Mouse (Mus musculus) hindbrain, postnatal 0 days (tissue): ENCODE results near the gene Gpld1. TPM values are rescaled to one million over a fixed set of nuclear protein-coding genes. Genes with fewer than 3 reads are reported as not detected.

Experiments used
- ATAC-seq: fragments of 200-750 bp; cut with Nextera tagmentation; 2 replicates; pipeline ENCODE4 v1.8.0; 2017; ENCODE audit warnings: mild to moderate bottlenecking, moderate TSS enrichment, moderate library complexity
- DNase-seq: peaks from one replicate; pipeline ENCODE4 v3.0.0-alpha.2; 2015; ENCODE audit warnings: low spot score
- H3K27ac ChIP-seq: fragments of 300-500 bp; sonication (generic); 2 replicates; pipeline ENCODE4 v1.5.1; 2014; ENCODE audit warnings: mild to moderate bottlenecking
- H3K27me3 ChIP-seq: fragments of 300-500 bp; sonication (generic); 2 replicates; pipeline ENCODE4 v1.6.1; 2014; ENCODE audit warnings: low read length, mixed read lengths; ENCODE audit not compliant: insufficient read depth
- H3K36me3 ChIP-seq: fragments of 300-500 bp; sonication (generic); 2 replicates; pipeline ENCODE4 v1.6.1; 2014; ENCODE audit warnings: low read length, mixed read lengths; ENCODE audit not compliant: insufficient read depth
- H3K4me1 ChIP-seq: fragments of 300-500 bp; sonication (generic); 2 replicates; pipeline ENCODE4 v1.6.1; 2014; ENCODE audit warnings: antibody characterized with exemption, low read length, mixed read lengths; ENCODE audit not compliant: insufficient read depth
- H3K4me2 ChIP-seq: fragments of 300-500 bp; sonication (generic); 2 replicates; pipeline ENCODE4 v1.6.1; 2014; ENCODE audit warnings: low read depth, mild to moderate bottlenecking, low read length, moderate library complexity, mixed read lengths
- H3K4me3 ChIP-seq: fragments of 300-500 bp; sonication (generic); 2 replicates; pipeline ENCODE4 v1.5.1; 2014; ENCODE audit warnings: low read length
- H3K9ac ChIP-seq: fragments of 300-500 bp; sonication (generic); replicated peaks from 2 replicates; pipeline ENCODE4 v1.6.1; 2014; ENCODE audit warnings: mild to moderate bottlenecking, low read length, moderate library complexity, mixed read lengths
- H3K9me3 ChIP-seq: fragments of 300-500 bp; sonication (generic); 2 replicates; pipeline ENCODE4 v1.6.1; 2016; ENCODE audit warnings: low read length, mixed read lengths
- CTCF ChIP-seq: IDR thresholded peaks from 2 replicates; pipeline ENCODE4 v1.5.1; 2016; ENCODE audit warnings: antibody characterized with exemption, control low read depth, low read depth
- WGBS: fragments of 180-500 bp; shearing (Covaris S2); extraction: QIAGEN DNeasy Blood & Tissue Kit; methylation state at CpG from one replicate; pipeline ENCODE4 v1.1.7; 2014; 5-methylcytosine and 5-hydroxymethylcytosine counted together
- polyA plus RNA-seq: library from polyadenylated mRNA; unstranded; fragments of >200 nt; fragmentation: Nextera tagmentation; extraction: Ambion mirVana; gene quantifications from 2 replicates; pipeline ENCODE4 v1.2.1, GENCODE M21; 2015
- total RNA-seq: library from RNA; depleted of rRNA; stranded (reverse); fragments of >200 nt; gene quantifications from 2 replicates; pipeline ENCODE4 v1.2.3, GENCODE M21; 2014

The Gpld1 gene
- total and polyA plus RNA-seq, 2 experiments from 2014 or later = 3.3 to 8.4 TPM

DNA sequence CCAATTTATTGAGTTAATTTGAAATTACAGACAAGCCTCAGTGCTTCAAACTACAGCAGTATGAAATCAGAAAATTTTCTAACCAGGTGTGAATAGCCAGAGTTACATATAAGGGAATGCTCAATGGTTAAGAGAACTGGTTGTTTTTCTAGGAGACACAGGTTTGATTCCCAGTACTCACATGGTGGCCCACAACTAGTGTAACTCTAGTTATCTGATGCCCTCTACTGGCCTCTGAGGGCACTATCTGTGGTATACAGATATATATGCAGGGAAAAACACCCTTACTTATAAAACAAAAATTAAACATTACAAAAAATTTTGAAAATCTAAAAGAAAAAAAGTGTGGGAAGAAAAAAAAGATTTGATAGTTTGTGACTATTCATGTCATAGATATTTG lies 60.0 kb downstream of the Gpld1 start:
- DNase-seq (peak; percentile 15), ATAC-seq (no peak)
- Histone ChIP-seq H3K27me3 (no peaks in the 10 kb centered on the region), H3K4me3 (no peak overlapping the region), H3K36me3 (peaks cover 49% of the 10 kb centered on the region), H3K4me2 (no peak overlapping the region), H3K4me1 (no peaks in the 10 kb centered on the region), H3K9me3 (no peaks in the 10 kb centered on the region), H3K27ac (no peak overlapping the region), H3K9ac (no peak overlapping the region)
- TF ChIP-seq CTCF = peak; percentile 28; the same call in 1 of the 2 replicates

DNA sequence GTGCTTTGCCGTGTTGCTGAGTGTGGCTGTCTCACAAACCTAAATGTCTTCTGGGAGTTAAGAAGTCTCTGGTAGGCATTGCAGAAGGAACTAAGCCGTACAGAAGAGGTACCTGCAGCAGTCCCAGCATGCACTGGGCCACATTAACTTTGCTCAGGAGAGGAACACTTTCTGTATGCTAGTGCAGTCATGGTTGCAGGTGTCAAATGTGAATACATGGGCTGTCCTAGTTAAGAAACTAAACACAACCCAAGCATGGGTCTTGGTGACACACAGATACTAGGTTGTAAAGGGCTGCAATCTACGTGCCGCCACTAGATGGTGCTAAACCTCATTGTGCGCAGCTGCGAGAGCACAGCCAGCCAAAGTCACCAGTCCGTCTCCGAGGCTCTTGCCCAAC lies 64.2 kb downstream of the Gpld1 start:
- H3K36me3 ChIP-seq = peaks cover 21% of the 10 kb centered on the region; the same call in 1 of the 2 replicates
- ATAC-seq (peak; percentile 56; the same call in 1 of the 2 replicates), DNase-seq (no peak)
- H3K4me1 ChIP-seq = no peaks in the 10 kb centered on the region
- 82% methylated on average over 6 of the region's 8 CpGs for WGBS
- no peaks in the 10 kb centered on the region for H3K27me3 ChIP-seq
- peak; percentile 60 for TF ChIP-seq CTCF
- no peak overlapping the region for H3K4me2 ChIP-seq
- H3K27ac ChIP-seq = no peak overlapping the region
- H3K9ac ChIP-seq = no peak overlapping the region
- H3K9me3 ChIP-seq = no peaks in the 10 kb centered on the region
- no peak overlapping the region for H3K4me3 ChIP-seq

- no peak for TF ChIP-seq CTCF
- H3K4me2 ChIP-seq = peak overlapping the region; percentile 70
- H3K36me3 ChIP-seq = peaks cover 7% of the 10 kb centered on the region; the same call in 1 of the 2 replicates
- no peaks in the 10 kb centered on the region for H3K27me3 ChIP-seq
- no peak overlapping the region for H3K4me3 ChIP-seq
- no peak overlapping the region for H3K9ac ChIP-seq
- DNase-seq (no peak), ATAC-seq (no peak)
- no peak overlapping the region for H3K27ac ChIP-seq
- H3K4me1 ChIP-seq = peaks cover 14% of the 10 kb centered on the region; the same call in 1 of the 2 replicates
- WGBS = 95% methylated on average over 9 of the region's 9 CpGs
- H3K9me3 ChIP-seq = no peaks in the 10 kb centered on the region
These were observed 75.4 kb downstream of the Gpld1 start for GRCm38 (mm10) chr13:25018316-25018715.

DNA sequence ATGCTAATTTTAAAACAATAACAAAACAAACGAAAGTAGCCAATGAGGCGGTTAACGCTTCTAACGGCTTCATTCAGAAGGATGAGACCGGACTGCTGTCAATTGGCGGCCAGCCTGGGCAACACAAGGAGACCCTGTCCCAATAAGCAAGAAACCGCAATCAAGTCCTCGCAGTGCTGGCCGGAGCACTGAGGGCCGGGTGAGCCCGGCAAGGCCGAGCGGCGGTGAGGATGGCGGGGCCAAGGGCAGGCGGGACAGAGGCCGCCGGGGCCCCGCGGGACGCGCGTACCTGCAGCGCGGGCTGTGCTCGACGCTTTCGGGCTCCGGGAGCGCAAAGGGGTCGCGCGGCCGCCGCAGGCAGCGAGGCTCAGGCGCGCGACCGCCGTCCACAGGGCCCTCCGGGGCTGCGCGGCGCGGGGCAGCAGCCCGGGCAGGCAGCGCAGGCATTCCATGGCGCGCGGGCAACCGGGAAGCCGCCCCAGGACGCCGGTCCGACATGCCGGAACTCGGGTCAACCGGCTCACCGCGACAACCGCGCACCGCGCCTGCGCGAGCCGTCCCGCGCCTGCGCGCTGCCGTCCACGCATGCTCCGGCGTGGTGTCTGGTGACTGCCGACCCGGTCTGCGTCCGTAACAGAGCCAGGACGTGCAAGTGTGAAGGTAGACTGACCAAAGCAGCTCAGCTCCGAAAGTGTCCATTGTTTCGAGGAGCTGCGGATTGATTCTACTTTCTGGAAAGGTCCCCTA lies 77.0 kb downstream of the Gpld1 start, which contains the start of gene Mrs2:
Mrs2 (minus strand) TSS at position 587 of the 747 bp plus-strand sequence.
- no peak for TF ChIP-seq CTCF
- under 1% methylated on average over 81 of the region's 84 CpGs for WGBS
- Histone ChIP-seq H3K27me3 (no peaks in the 10 kb centered on the region), H3K4me2 (peak within 1 kb of the TSS; percentile 70), H3K4me1 (peaks cover 14% of the 10 kb centered on the region; the same call in 1 of the 2 replicates), H3K36me3 (peaks cover 7% of the 10 kb centered on the region; the same call in 1 of the 2 replicates), H3K4me3 (peak within 1 kb of the TSS; percentile 82), H3K27ac (peak within 1 kb of the TSS; percentile 84), H3K9ac (peak within 1 kb of the TSS; percentile 80), H3K9me3 (no peaks in the 10 kb centered on the region)
- ATAC-seq (peak; percentile 95), DNase-seq (peak; percentile 93)

GRCm38 (mm10) chr13:25020540-25020892 lies 77.6 kb downstream of the Gpld1 start:
- WGBS = 52% methylated on average over 4 of the region's 4 CpGs
- H3K4me2 ChIP-seq = peak overlapping the region; percentile 70
- peaks cover 7% of the 10 kb centered on the region; the same call in 1 of the 2 replicates for H3K36me3 ChIP-seq
- H3K9ac ChIP-seq = peak overlapping the region; percentile 80; the same call in 1 of the 2 replicates
- TF ChIP-seq CTCF = no peak
- no peaks in the 10 kb centered on the region for H3K9me3 ChIP-seq
- DNase-seq (no peak), ATAC-seq (peak; percentile 27)
- H3K27me3 ChIP-seq = no peaks in the 10 kb centered on the region
- peak overlapping the region; percentile 82 for H3K4me3 ChIP-seq
- H3K27ac ChIP-seq = peak overlapping the region; percentile 84
- peaks cover 14% of the 10 kb centered on the region; the same call in 1 of the 2 replicates for H3K4me1 ChIP-seq

- H3K27me3 ChIP-seq = no peaks in the 10 kb centered on the region
- H3K36me3 ChIP-seq = peaks cover 3% of the 10 kb centered on the region; the same call in 1 of the 2 replicates
- WGBS = 61% methylated on average over 4 of the region's 4 CpGs
- H3K4me3 ChIP-seq = no peak overlapping the region
- TF ChIP-seq CTCF = no peak
- H3K9me3 ChIP-seq = no peaks in the 10 kb centered on the region
- no peak for DNase-seq
- H3K27ac ChIP-seq = no peak overlapping the region
- no peak overlapping the region for H3K9ac ChIP-seq
- no peak for ATAC-seq
- no peak overlapping the region for H3K4me2 ChIP-seq
- peaks cover 14% of the 10 kb centered on the region; the same call in 1 of the 2 replicates for H3K4me1 ChIP-seq
These were observed 79.4 kb downstream of the Gpld1 start for GRCm38 (mm10) chr13:25022386-25022785.

DNA sequence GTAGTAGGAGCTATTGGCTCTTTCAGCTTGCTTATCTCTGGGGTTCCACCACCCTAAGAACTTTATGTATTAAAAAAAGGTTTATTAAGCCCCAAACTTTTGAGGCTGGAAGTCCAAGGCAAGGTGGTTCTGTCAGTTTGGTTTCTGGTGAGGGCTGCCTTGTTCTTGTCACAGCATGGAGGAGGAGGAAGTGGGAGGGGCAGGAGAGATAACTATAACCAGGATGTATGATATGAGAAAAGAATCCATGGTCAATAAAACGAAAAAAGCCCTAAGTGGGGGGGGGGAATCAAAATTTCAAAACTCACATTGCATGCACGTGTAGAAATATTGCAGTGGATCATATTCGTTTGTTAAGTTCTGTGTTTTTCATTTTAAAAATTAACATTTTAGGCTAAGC lies 80.2 kb downstream of the Gpld1 start:
- Histone ChIP-seq H3K36me3 (no peaks in the 10 kb centered on the region), H3K9me3 (no peaks in the 10 kb centered on the region)
- 86% methylated on average over 3 of the region's 3 CpGs for WGBS

More for the DNA sequence above, 80.2 kb downstream of the Gpld1 start:
- ATAC-seq (no peak), DNase-seq (no peak)
- Histone ChIP-seq H3K27ac (no peak overlapping the region), H3K9ac (no peak overlapping the region), H3K4me2 (no peak overlapping the region), H3K27me3 (no peaks in the 10 kb centered on the region), H3K4me1 (peaks cover 14% of the 10 kb centered on the region; the same call in 1 of the 2 replicates), H3K4me3 (no peak overlapping the region)
- TF ChIP-seq CTCF = no peak
